ENCODE assay signal across 8 mouse cellular contexts in genomic region chr13:109229618-109230334, GRCm38 (mm10).
DNase-seq lines count a peak whose midpoint lies in the region; ATAC-seq and TF ChIP-seq lines count a peak whose summit lies in the region.

No protein-coding gene starts in this region.

- no peaks in the 10 kb centered on the region for H3K4me1 ChIP-seq in hindbrain, embryonic 11.5 days (replicated peaks; ENCODE audit: control insufficient read depth, insufficient read depth, low read length)
- peaks cover 16% of the 10 kb centered on the region for H3K4me1 ChIP-seq in hindbrain, embryonic 10.5 days (replicated peaks)
- peaks cover 0 to 12% of the 10 kb centered on the region in 2 experiments; a peak in 1 of 4 replicates for H3K4me1 ChIP-seq in heart, embryonic 14.5 days (ENCODE audit: control insufficient read depth in 2 of 2, insufficient read depth in 2 of 2, low read length in 2 of 2)
- H3K4me1 ChIP-seq in liver, postnatal 0 days (ENCODE audit: insufficient read depth), result peaks cover 22% of the 10 kb centered on the region
- peaks cover 15% of the 10 kb centered on the region; the same call in 1 of the 2 replicates for H3K4me1 ChIP-seq in stomach, embryonic 14.5 days (ENCODE audit: control insufficient read depth, insufficient read depth, low read length)

- H3K4me2 ChIP-seq in hindbrain, embryonic 11.5 days (replicated peaks; ENCODE audit: low read depth, low read length), result no peak overlapping the region
- peak overlapping the region; percentile 67 for H3K4me2 ChIP-seq in heart, embryonic 14.5 days (ENCODE audit: low read length)
- peak overlapping the region; percentile 75 for H3K4me2 ChIP-seq in liver, postnatal 0 days (ENCODE audit: low read depth, low read length)
- H3K4me2 ChIP-seq in stomach, embryonic 14.5 days (replicated peaks; ENCODE audit: low read depth, low read length), result peak overlapping the region; percentile 64

- no peak overlapping the region for H3K27ac ChIP-seq in hindbrain, embryonic 11.5 days (ENCODE audit: low read depth, low read length)
- no peak overlapping the region for H3K27ac ChIP-seq in hindbrain, embryonic 10.5 days
- no peak overlapping the region for H3K27ac ChIP-seq in heart, embryonic 14.5 days (replicated peaks in 1 of 2; ENCODE audit: control insufficient read depth in 1 of 2, insufficient read depth in 1 of 2, low read depth in 2 of 2, low read length in 2 of 2)
- peak overlapping the region; percentile 34; the same call in 1 of the 2 replicates for H3K27ac ChIP-seq in liver, postnatal 0 days (ENCODE audit: low read depth)
- H3K27ac ChIP-seq in stomach, embryonic 14.5 days (ENCODE audit: low read length), result no peak overlapping the region

- no peak for TF ChIP-seq CTCF in liver, postnatal 0 days (IDR thresholded peaks at IDR 0.05; ENCODE audit: low read depth)

- WGBS in hindbrain, embryonic 11.5 days, result 73% methylated on average over 17 of the region's 17 CpGs
- WGBS in hindbrain, embryonic 10.5 days, result 73% methylated on average over 17 of the region's 17 CpGs
- 36% methylated on average over 17 of the region's 17 CpGs for WGBS in heart, embryonic 14.5 days
- WGBS in liver, postnatal 0 days (ENCODE audit: insufficient replicate concordance), result 19% methylated on average over 17 of the region's 17 CpGs
- 34% methylated on average over 17 of the region's 17 CpGs for WGBS in stomach, embryonic 14.5 days

- DNase-seq in hindbrain, embryonic 11.5 days (ENCODE audit: low spot score), result no peak
- DNase-seq in hindbrain, embryonic 10.5 days (ENCODE audit: low spot score), result no peak
- DNase-seq in T-cell, adult 2 months (ENCODE audit: low spot score), result peak; percentile 27
- no peak for DNase-seq in liver, postnatal 0 days
- no peak for DNase-seq in urinary bladder, postnatal 4 days (ENCODE audit: low spot score in 2 of 2)
- DNase-seq in layer of hippocampus, adult 18-20 months (ENCODE audit: low spot score in 2 of 2), result no peak

- no peak overlapping the region for H3K9ac ChIP-seq in hindbrain, embryonic 11.5 days (ENCODE audit: low read depth, low read length)
- H3K9ac ChIP-seq in heart, embryonic 14.5 days (ENCODE audit: low read length), result peak overlapping the region; percentile 49; the same call in 1 of the 2 replicates
- H3K9ac ChIP-seq in liver, postnatal 0 days (replicated peaks), result peak overlapping the region; percentile 53; the same call in 1 of the 2 replicates
- H3K9ac ChIP-seq in stomach, embryonic 14.5 days (replicated peaks; ENCODE audit: low read depth, low read length), result no peak overlapping the region

- H3K4me3 ChIP-seq in hindbrain, embryonic 11.5 days (ENCODE audit: low read depth, low read length), result no peak overlapping the region
- no peak overlapping the region for H3K4me3 ChIP-seq in hindbrain, embryonic 10.5 days
- H3K4me3 ChIP-seq in heart, embryonic 14.5 days (ENCODE audit: control insufficient read depth in 1 of 2, insufficient read depth in 1 of 2, low read depth in 1 of 2, low read length in 2 of 2), result peak overlapping the region; percentile 26 to 27; a peak in 3 of 4 replicates
- peak overlapping the region; percentile 44 for H3K4me3 ChIP-seq in liver, postnatal 0 days (ENCODE audit: low read depth, low read length)
- peak overlapping the region; percentile 19; the same call in 1 of the 2 replicates for H3K4me3 ChIP-seq in stomach, embryonic 14.5 days (ENCODE audit: low read depth, low read length)

- no peaks in the 10 kb centered on the region for H3K9me3 ChIP-seq in hindbrain, embryonic 11.5 days (ENCODE audit: control insufficient read depth, low read length)
- H3K9me3 ChIP-seq in hindbrain, embryonic 10.5 days, result no peaks in the 10 kb centered on the region
- H3K9me3 ChIP-seq in heart, embryonic 14.5 days (ENCODE audit: control insufficient read depth, low read length), result no peaks in the 10 kb centered on the region
- H3K9me3 ChIP-seq in liver, postnatal 0 days (ENCODE audit: low read length), result no peaks in the 10 kb centered on the region
- H3K9me3 ChIP-seq in stomach, embryonic 14.5 days (ENCODE audit: control insufficient read depth, low read depth, low read length), result no peaks in the 10 kb centered on the region

- TF ChIP-seq EP300 in liver, postnatal 0 days (IDR thresholded peaks at IDR 0.05; ENCODE audit: low read depth), result no peak

- no peaks in the 10 kb centered on the region for H3K36me3 ChIP-seq in hindbrain, embryonic 11.5 days (ENCODE audit: control insufficient read depth, insufficient read depth, low read length)
- no peaks in the 10 kb centered on the region for H3K36me3 ChIP-seq in hindbrain, embryonic 10.5 days
- H3K36me3 ChIP-seq in heart, embryonic 14.5 days (ENCODE audit: control insufficient read depth, insufficient read depth, low read length), result no peaks in the 10 kb centered on the region
- no peaks in the 10 kb centered on the region for H3K36me3 ChIP-seq in liver, postnatal 0 days (replicated peaks; ENCODE audit: insufficient read depth, low read length)
- no peaks in the 10 kb centered on the region for H3K36me3 ChIP-seq in stomach, embryonic 14.5 days (ENCODE audit: control insufficient read depth, insufficient read depth, low read length)

- 0 out of 2 replicates have a peak, but pooled peaks have one; percentile 7 for ATAC-seq in hindbrain, embryonic 11.5 days (ENCODE audit: low FRiP score)
- ATAC-seq in heart, embryonic 14.5 days (ENCODE audit: insufficient number of reproducible peaks, insufficient read depth, low FRiP score, low read depth), result no peak
- ATAC-seq in liver, postnatal 0 days, result peak; percentile 5; the same call in 1 of the 2 replicates
- ATAC-seq in stomach, embryonic 14.5 days (ENCODE audit: insufficient number of reproducible peaks, insufficient read depth, low FRiP score, low read depth), result peak; percentile 74

- no peaks in the 10 kb centered on the region for H3K27me3 ChIP-seq in hindbrain, embryonic 11.5 days (ENCODE audit: control insufficient read depth, insufficient read depth, low read length)
- H3K27me3 ChIP-seq in hindbrain, embryonic 10.5 days (ENCODE audit: insufficient read depth, poor library complexity, severe bottlenecking), result no peaks in the 10 kb centered on the region
- no peaks in the 10 kb centered on the region for H3K27me3 ChIP-seq in heart, embryonic 14.5 days (ENCODE audit: control insufficient read depth, insufficient read depth, low read length)
- H3K27me3 ChIP-seq in liver, postnatal 0 days (ENCODE audit: insufficient read depth, low read length), result no peaks in the 10 kb centered on the region
- no peaks in the 10 kb centered on the region for H3K27me3 ChIP-seq in stomach, embryonic 14.5 days (ENCODE audit: control insufficient read depth, insufficient read depth, low read length)

Comparison
In these comparisons a context has a peak if more than half of its experiments do, and no peak if none do; other contexts are left out.
1. H3K4me3 ChIP-seq: peak in heart, embryonic 14.5 days (2 of 2), liver, postnatal 0 days (single experiment) and stomach, embryonic 14.5 days (single experiment); none in hindbrain, embryonic 11.5 days (single experiment) and hindbrain, embryonic 10.5 days (single experiment).
2. H3K9ac ChIP-seq: peak in heart, embryonic 14.5 days (single experiment) and liver, postnatal 0 days (single experiment); none in hindbrain, embryonic 11.5 days (single experiment) and stomach, embryonic 14.5 days (single experiment).